Mouse (Mus musculus): Measurements from ENCODE around the gene Cela1.

Cela1 gene

DNA sequence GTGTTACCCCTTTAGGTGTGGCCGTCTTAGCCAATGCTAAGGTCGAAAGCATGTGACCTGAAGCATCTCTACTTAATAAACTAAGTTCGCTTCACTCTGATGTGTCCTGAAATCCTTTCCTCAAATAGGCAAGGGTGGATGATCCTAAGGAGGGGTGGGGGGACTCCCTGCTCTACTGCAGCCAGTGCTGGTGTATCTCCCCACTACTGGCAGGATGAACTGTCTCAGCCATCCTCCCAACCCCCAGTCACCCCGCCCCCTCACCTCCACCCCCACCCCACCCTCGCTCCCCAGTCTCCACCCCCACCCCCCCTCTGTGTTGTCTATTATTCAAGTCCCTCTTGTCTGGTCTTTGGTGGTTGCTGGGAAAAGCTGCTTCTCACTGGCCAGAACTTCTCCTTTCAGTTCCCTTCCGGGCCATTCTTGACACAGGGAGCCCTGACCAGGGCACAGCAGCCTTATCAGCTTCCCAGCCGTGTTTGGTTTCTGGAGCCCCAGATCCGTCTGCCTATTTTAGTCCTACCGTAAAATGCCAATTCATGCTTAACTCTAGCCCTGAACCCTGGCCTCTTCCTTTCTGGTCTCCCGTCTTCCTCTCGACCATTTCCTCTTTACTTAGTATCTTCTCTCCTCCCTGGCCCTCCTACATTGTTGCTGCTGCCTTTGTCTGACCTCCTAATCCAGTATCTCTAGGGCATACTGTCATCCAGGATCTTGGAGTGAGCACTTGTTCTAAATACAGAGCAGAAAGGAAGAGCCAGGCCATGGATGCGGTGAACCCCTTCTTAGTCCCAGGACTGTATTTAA, 13.9 kb downstream of the Cela1 start:
- in situ Hi-C loops (cut with MboI, MseI), result no loop called here

DNA sequence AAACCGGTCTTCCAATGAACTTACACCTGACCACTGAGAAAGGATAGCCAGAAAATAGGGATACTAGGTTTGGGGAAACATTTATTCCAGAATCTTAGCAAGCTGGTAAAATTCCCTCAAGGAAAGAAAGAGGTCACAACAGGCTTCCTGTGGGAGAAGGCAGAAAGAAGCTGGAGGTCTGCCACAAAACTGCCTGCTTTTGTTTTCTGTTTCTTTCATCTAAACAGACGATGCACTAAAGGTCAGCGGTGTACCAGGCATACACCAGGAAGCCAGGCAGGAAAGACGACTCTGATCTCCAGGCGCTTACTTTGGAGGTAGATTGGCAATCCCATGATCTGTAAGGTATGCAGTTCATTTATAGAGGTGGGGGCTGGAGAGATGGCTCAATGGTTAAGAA, 16.9 kb downstream of the Cela1 start:
- in situ Hi-C loops (cut with MboI, MseI), result no loop called here

DNA sequence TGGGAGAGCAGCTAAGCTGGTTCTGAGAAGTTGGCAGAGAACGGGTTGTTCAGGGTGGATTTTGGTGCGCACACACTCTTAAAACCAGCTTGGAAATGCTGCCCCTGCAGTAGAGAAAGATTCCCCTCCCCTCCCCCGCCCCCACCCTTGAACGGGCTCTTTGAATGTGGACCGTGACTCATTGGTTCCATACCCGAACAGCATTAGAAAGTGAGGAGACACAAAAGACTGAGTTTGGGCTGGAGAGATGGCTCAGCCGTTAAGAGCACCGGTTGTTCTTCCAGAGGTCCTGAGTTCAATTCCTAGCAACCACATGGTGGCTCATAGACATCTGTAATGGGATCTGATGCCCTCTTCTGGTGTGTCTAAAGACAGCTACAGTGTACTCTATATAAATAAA, 17.7 kb downstream of the Cela1 start:
- in situ Hi-C loops (cut with MboI, MseI), result no loop called here

DNA sequence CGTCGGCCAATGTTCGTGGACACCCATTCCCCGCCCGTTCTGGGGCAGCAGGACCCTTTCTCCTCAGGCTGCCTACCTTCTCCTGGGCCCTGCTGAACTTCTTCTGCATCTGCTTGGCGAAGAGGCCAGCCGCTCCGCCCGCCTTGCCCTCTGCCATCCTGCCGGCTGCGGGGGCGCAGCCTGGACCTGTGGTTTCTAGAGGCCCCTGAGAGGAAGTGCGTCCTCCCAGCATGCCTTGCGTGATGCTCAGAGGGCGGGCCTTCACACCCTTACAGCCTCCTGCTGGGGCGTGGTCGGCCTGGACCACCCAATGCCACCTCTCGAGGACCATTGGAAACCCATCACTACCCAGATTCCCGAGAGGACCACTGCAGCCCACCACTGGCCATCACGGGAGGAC, 18.4 kb downstream of the Cela1 start, which contains the start of gene Bin2:
Gene Bin2, minus strand, starts transcription at position 217 of the 400 bp plus-strand sequence.
- in situ Hi-C loops (cut with MboI, MseI), result no loop called here

DNA sequence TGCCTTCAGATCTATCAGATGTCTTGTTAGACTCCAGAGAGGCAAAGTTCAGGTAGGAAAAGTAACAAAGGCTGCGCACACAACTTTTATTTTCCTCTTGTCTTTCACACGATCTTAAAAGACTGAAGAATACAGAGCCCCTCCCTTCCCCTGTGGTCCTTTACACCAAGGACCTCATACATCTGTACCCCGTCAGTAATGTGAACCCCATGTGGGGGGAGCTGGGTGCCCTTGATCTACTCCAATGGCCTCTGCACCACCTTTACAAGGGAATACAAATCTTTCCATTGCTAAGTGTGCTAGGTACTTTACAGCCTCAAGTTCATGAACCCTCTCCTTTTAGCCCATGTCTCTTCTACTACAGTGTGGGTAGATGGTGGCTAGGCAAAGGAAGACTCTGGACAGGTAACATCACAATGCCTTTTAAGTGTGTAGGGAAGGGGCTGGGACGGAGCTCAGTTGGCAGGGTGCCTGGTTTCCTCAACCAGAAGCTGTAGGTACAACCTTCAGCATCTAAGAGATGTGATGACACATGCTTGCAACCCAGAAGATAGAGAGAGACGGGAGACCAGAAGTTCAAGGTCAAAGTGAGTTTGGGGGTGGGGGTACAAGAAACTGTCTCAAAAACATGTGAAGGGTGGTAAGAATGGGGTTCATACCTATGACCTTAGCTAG, 19.7 kb downstream of the Cela1 start:
- in situ Hi-C loops (cut with MboI, MseI), result no loop called here

DNA sequence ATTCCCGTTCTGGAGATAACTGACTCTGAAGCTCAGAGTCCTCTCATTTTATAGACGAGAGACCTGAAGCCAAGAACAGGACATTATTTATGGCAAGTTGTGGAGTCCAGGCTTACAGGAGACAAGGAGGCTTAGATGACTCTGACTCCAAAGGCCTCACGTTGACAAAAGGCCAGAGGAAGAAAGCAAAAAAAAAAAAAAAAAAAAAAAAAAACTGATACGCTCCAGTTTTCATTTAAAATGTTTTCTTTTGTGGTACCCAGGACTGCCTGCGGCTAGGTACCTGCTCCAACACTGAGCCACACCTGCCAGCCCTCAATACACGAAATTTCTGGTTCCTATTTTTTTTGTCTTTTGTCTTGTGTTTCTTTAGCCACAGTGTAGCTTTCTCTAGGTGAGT, 20.3 kb downstream of the Cela1 start:
- in situ Hi-C loops (cut with MboI, MseI), result no loop called here

DNA sequence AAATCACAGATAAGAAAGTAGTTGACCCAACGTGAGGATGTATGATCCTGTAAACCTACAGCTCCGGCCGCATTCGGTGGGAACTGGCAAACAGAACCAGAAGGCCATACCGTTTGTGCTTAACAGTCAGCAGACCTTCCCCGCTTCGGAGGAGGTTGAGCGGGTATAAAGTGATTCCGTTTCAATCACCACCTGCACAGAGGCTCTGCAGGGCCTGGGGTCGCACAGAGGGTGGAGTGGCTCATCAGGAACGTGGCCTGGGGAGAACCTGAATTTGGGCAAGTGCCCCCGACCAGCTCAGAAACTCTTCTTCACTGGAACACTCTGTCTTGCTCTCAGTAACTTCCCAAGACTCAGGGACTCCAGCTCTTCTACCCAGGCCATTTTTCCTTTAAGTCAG, 20.9 kb downstream of the Cela1 start:
- in situ Hi-C loops (cut with MboI, MseI), result no loop called here

DNA sequence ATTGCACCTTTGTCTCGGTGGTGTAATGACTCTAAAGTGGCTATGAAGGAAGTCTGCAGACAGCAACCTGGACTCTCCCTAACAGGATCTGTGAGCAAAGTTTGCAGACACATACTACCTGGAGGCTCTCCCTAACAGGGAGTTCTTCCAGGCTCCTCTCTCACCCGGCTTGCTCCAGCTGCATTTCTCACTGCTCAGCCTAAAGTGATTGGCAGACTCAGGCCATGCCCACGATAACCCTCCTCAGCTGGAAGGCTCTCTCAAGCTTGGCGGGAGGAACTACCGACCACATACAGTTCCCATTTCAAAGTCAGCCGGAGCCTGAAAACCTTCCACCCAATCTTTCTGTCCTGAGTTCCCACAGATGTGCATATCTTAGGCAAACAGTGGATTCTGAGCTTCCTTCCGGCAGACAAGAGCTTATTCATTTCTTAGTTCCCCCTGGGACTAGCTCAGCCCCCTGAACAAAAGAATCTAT, 21.5 kb downstream of the Cela1 start:
- in situ Hi-C loops (cut with MboI, MseI), result no loop called here

DNA sequence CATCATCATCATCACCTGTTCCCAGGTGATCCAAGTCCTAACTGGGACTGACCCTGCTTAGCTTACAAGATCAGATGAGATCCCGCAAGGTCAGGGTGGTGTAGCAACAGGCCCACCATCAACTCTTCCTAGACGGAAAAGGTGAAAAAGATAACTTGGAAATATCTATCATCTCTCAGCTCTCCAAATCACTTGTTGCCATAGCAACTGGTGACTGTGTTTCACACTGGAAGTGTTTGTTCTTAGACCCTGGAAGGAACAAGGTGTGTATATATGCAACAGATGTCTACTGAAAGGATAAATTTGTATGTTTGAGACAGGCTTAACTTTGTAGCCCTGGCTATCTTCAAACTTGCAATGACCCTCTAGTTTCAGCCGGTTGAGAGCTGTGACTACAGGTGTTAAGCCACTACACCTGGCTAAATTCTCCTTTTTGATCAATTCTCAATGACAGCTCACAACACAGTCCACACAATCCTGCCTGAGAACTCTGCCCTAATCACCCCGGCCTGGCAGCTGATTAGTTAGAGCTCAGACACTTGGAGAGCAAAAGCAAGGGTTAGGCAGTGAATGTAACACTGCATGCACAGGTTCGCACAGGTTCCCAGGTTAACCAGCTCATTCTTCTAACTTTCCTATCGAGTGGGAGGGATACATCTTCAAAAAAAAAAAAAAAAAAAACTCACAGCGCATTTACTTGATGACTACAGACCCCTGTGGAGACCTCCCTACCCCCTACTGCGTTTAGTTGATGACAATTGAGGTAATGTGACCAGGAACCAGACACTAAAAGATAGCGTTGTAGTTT, 22.1 kb downstream of the Cela1 start:
- in situ Hi-C loops (cut with MboI, MseI), result no loop called here

DNA sequence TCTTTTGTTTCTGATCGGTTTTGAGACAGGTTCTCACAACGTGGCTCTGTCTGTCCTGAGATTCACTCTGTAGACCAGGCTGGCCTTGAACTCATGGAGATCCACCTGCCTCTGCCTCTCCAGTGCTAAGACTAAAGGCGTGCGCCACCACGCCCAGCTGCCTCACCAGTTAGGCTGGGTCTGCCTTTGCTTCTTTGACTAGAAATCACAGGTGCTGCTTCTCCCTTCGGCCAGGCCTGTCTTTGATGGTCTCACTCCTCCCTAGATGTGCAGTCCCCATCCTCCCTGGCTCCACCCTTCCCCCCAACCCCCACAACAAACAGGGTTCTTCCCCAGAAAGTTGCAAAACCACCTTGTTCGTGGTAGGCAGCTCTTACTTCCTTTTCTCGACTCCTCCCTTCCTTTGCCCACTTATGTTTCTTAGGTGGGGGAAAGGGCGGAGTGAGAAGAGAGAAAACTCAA, 22.9 kb downstream of the Cela1 start:
- in situ Hi-C loops (cut with MboI, MseI), result no loop called here

DNA sequence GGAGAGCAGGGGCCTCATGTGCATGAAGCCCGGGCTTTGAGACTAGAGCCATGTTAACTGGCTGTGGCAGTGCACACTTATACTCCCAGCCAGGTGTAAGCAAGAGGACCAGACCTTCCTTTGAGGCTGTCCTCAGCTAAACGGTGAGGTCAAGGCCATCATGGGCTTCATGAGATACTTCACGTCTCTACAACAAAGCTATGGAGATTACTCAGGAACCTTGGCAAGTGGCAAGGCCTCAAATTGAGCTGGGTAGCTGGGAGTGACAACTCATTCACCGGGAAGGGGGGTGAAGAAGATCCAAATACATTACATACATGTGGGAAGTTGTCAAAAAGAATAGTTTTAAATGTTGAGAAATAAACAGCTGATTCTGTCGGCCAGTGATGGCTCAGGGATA, 26.9 kb downstream of the Cela1 start:
- in situ Hi-C loops (cut with MboI, MseI), result no loop called here

DNA sequence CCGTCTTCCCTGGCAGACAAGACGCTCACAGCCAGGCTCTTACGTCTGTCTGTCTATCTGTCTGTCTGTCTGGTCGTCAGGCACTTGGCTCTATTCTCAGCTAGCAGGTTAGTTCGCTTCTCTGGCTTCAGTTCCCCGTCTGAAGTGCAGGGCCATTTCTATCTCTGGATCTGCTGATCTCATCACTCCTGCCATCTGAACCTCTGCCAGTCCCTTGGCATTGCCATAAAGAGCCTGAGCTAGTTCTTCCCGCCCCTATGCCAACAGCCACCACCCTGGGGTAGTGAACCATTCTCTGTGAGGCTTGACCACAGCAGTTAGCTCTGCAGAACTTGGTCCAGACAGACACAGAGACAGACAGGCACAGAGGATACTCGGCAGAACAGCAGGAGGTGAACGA, 27.4 kb downstream of the Cela1 start:
- in situ Hi-C loops (cut with MboI, MseI), result no loop called here

DNA sequence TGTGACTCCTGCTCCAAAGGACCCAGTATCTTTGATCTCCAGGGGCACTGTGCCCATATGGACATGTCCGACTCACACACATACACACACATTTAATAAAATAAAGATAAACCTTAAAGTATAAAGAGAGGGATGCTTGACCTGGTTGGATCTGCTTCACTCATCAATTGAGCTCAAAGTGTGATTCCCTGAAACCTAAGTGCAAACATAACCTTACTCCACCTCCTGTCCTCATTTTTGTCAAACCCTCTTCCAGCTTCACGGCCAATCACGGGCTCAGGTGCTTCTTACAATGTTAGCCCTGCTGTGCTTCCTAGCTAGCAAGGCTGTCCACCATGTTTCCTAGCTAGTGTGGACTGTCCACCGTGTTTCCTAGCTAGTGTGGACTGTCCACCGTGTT, 32.5 kb downstream of the Cela1 start:
- in situ Hi-C loops (cut with MboI, MseI), result loop anchor here (10.0 kb wide), 1 partner anchor 190 kb away; no protein-coding TSS in a partner anchor

DNA sequence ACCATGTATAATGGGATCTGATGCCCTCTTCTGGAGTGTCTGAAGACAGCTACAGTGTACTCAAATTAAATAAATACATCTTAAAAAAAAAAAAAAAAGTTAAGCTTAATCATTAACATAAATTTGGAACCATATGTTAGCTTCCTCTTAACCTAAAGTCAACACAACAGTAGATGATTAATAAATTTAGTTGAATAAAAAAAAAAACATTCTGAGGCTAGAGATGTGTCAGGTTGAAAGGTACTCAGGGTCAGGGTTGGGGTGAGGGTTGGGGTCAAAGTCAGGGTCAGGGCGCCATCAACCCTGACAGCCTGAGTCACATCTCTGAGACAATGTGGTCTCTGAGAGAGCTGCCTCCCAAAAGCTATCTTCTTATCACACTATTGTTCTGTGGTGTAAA, 33.5 kb downstream of the Cela1 start:
- in situ Hi-C loops (cut with MboI, MseI), result loop anchor here (10.0 kb wide), 1 partner anchor 191 kb away; no protein-coding TSS in a partner anchor

DNA sequence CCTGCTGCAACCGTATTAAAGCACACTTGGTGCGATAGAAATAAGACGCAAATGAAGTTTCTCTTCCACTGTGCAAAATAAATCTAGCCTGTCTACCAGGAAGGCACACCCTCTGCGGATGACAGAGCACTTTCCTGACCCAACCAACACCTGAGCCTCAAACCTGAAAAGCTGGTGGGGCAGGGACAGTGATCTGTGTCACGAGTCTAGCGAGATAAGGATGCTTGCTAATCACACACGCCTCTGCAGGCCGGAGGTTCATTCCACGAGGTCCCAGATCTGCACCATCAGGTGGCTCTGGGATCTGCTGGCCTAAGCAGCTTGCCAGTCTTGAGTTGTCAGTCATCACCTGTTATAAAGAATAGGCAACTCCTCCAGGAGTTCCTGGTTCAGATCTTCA, 36.1 kb downstream of the Cela1 start:
- in situ Hi-C loops (cut with MboI, MseI), result loop anchor here (10.0 kb wide), 1 partner anchor 193 kb away; no protein-coding TSS in a partner anchor

DNA sequence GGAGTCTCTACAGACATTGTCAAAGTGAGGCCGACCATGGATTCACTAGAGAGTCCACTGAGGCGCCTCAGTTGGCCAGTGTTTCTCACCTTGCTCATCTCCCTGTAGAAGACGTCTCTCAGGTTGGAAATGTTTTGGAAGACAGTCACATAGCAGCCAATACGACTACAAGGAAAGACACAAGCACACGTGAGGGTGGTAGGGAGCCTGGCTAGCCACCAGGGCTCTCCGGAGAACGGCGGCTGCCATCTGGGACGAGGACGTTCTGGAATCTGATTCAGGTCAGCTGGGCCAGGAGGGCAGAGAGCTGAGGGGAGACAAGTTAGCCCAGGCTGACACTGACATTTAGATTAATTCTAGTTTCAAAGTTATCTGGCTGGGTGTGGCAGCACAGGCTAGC, 37.6 kb downstream of the Cela1 start:
- in situ Hi-C loops (cut with MboI, MseI), result loop anchor here (10.0 kb wide), 1 partner anchor 195 kb away; no protein-coding TSS in a partner anchor

DNA sequence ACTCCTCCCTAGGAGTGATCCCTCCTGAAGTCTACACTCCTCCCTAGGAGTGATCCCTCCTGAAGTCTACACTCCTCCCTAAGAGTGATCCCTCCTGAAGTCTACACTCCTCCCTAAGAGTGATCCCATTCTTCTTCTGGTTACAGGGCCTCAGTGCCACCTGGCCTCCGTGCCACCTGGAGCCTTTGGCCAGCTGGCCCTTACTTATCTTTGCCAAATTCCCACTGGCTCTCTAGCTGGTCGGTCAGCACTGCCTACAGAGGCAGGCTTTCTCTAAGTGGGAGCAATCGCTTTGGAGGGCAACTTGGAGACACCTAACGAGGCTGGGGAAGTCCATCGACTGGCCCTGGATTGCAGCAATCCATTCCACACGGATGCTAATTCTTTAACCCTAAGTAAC, 41.6 kb downstream of the Cela1 start:
- in situ Hi-C loops (cut with MboI, MseI), result no loop called here

DNA sequence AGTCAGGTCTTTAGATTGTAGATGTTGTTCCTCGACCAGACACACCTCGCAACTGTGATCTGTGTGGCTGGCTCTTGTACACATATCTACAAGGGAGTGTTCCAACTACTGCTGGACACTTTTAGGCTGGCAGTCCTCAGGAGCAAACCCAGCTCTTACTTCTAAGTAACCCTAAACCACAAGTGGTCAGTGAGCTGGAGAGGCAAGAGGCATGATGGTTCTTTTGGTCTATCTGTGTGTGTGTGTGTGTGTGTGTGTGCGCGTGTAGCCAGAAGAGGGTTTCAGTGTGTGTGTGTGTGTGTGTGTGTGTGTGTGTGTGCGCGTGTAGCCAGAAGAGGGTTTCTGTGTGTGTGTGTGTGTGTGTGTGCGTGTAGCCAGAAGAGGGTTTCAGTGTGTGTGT, 45.3 kb downstream of the Cela1 start:
- in situ Hi-C loops (cut with MboI, MseI), result no loop called here

DNA sequence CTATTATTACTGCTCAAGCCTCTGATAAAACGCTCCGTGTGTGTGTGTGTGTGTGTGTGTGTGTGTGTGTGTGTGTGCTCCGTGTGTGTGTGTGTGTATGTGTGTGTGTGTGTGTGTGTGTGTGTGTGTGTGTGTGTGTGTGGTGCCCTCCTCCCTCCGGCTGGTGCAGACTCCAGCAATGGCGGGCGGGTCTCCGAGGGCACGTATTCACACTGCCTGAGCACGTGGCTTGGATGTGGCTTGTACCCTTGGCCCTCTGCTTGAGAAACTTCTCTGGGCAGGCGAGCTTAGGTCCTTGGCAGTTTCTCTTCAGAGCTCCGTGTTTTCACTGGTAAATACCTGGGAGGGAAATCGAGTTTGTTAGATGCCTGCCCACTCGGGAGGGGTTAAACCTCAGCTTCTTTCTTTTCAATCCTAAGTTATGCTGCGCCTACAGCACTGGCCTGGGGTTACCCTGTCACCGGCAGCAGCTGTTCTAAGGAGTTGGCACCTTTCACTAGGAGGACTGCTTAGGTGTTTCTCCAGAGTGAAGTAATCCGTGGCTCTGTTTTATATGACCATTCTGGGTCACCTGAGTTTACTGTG, 46.4 kb downstream of the Cela1 start:
- in situ Hi-C loops (cut with MboI, MseI), result no loop called here

DNA sequence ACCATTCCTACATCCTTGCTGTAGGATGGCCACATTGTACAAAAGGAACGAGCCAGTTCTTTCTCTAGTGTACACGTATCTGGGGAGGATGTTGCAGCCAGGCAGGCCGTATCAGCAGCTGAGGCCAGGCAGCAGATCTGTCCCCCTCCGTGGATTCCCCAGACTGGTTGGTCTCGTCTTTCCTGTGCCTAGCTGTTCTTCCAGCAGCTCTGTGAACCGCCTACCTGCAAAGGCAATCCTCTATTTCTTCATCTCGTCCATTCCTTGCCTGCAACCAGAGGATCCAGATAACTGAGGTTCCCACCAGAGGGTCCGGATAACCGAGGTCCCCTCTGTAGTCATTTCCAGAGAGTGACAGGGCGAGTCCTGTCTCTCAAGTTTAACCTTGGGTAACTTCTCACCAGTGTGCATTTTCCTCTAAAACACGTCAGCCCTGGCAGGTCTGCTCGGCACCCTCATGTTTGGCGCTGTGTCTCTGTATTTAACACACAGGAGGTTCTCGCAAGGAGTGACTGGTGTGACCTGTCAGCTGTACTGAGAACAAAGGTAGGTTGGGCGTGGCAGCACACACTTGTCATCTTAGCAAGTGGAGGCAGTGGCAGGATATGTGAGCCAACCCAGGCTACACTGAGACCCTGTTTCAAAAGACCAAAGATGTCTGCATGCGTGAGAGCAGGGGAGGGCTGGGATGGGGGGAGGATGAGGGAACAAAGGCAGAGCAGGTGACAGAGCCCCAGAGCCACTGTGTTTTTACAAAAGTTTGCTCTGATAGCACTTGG, 47.6 kb downstream of the Cela1 start:
- in situ Hi-C loops (cut with MboI, MseI), result no loop called here

DNA sequence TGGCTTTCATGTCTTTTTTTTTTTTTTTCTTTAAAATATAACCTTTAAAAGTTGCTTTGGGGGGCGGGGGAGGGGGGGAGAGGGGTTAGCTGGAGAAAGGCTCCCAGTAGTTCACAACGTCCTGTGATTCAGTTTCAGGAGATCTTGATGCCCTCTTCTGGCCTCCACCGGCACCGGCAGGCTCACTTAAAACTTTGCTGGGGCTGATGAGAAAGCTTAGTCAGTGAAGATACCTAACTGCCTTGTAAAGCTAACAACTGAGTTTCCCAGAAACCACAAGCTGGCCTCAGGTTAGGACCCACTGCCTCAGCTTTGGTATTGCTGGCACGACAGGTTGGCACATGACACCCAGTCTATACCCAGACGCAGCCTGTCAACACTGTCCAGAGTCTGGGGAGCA, 50.1 kb downstream of the Cela1 start:
- in situ Hi-C loops (cut with MboI, MseI), result no loop called here
